In genomic region chr14:47367461-47367860, GRCm38 (mm10) we compare ENCODE assay signal across 8 mouse cellular contexts. TPM values are rescaled to one million over a fixed set of nuclear protein-coding genes. Genes with fewer than 3 reads are reported as not detected.
A peak's percentile ranks its signal among the peaks of the same experiment; 100 is the strongest.
DNase-seq lines count a peak whose midpoint lies in the region; ATAC-seq and TF ChIP-seq lines count a peak whose summit lies in the region.

Lgals3 (plus strand) TSS chr14:47367751.

- peaks cover 7% of the 10 kb centered on the region; the same call in 1 of the 2 replicates for H3K27me3 ChIP-seq in forebrain, embryonic 15.5 days
- H3K27me3 ChIP-seq in intestine, postnatal 0 days (replicated peaks; ENCODE audit: control insufficient read depth, insufficient read depth, low read length): no peaks in the 10 kb centered on the region

- no peaks in the 10 kb centered on the region for H3K36me3 ChIP-seq in forebrain, embryonic 15.5 days
- H3K36me3 ChIP-seq in intestine, postnatal 0 days (ENCODE audit: control insufficient read depth, insufficient read depth): no peaks in the 10 kb centered on the region

- H3K27ac ChIP-seq in forebrain, embryonic 15.5 days (replicated peaks): peak within 1 kb of the TSS; percentile 42
- H3K27ac ChIP-seq in intestine, postnatal 0 days (ENCODE audit: low read depth, low read length): peak within 1 kb of the TSS; percentile 70

- intact Hi-C loops in left cerebral cortex, postnatal 14 days (cut with DNase I): no loop called here

- 0 out of 2 replicates have a peak, but pooled peaks have one; percentile 42 for ATAC-seq in cerebellum, adult (ENCODE audit: insufficient number of reproducible peaks, low FRiP score, low TSS enrichment)
- ATAC-seq in forebrain, embryonic 15.5 days (replicated peaks): peak; percentile 91
- ATAC-seq in intestine, postnatal 0 days: no peak
- ATAC-seq in megakaryocyte progenitor cell, adult 5-6 weeks (replicated peaks; ENCODE audit: poor library complexity): peak; percentile 26; the same call in 1 of the 2 replicates

- H3K9me3 ChIP-seq in forebrain, embryonic 15.5 days: no peaks in the 10 kb centered on the region
- no peaks in the 10 kb centered on the region for H3K9me3 ChIP-seq in intestine, postnatal 0 days (ENCODE audit: control insufficient read depth)

- WGBS in forebrain, embryonic 15.5 days: 35% methylated on average over 9 of the region's 9 CpGs
- 32% methylated on average over 9 of the region's 9 CpGs for WGBS in intestine, postnatal 0 days

- no peak for DNase-seq in cerebellum, adult 11-12 months
- DNase-seq in adrenal gland, postnatal 36 days: peak; percentile 32 to 33
- DNase-seq in left cerebral cortex, postnatal 14 days (ENCODE audit: low spot score in 2 of 2): peak; percentile 65 to 87
- peak; percentile 44 for DNase-seq in right cerebral cortex, postnatal 4 days

- peak within 1 kb of the TSS; percentile 12 for H3K4me2 ChIP-seq in forebrain, embryonic 15.5 days (replicated peaks)
- H3K4me2 ChIP-seq in intestine, postnatal 0 days (replicated peaks; ENCODE audit: low read depth): peak within 1 kb of the TSS; percentile 17; the same call in 1 of the 2 replicates

- no peak for TF ChIP-seq CTCF in intestine, postnatal 0 days (IDR thresholded peaks at IDR 0.05; ENCODE audit: low read depth)

- peaks cover 31% of the 10 kb centered on the region for H3K4me1 ChIP-seq in forebrain, embryonic 15.5 days
- peaks cover 13% of the 10 kb centered on the region; the same call in 1 of the 2 replicates for H3K4me1 ChIP-seq in intestine, postnatal 0 days (replicated peaks; ENCODE audit: control insufficient read depth, insufficient read depth, low read length)

- no peak within 1 kb of the TSS for H3K9ac ChIP-seq in forebrain, embryonic 15.5 days (replicated peaks)
- no peak within 1 kb of the TSS for H3K9ac ChIP-seq in intestine, postnatal 0 days (ENCODE audit: low read depth, low read length)

- H3K4me3 ChIP-seq in forebrain, embryonic 15.5 days: no peak within 1 kb of the TSS
- no peak within 1 kb of the TSS for H3K4me3 ChIP-seq in intestine, postnatal 0 days (ENCODE audit: low read depth, low read length)

RNA-seq across cellular contexts. Expression of gene Lgals3, which starts in this region (rescaled TPM):
- total RNA-seq in adrenal gland, postnatal 36 days (2021): 10 to 100 TPM in 1 of 2 experiments, 1 to 10 TPM in 1; 9.5 to 16.2 TPM
- 1.8 and 2.6 TPM in 2 replicates for polyA plus RNA-seq in forebrain, embryonic 15.5 days (2015; fragmentation: Nextera tagmentation; extraction: Ambion mirVana)
- polyA plus RNA-seq in intestine, postnatal 0 days (2015; fragmentation: Nextera tagmentation; extraction: Ambion mirVana): 207 and 273 TPM in 2 replicates
- total RNA-seq in left cerebral cortex, postnatal 14 days (2021): under 1 TPM; 0.34 to 0.75 TPM
- total RNA-seq in megakaryocyte progenitor cell, adult 5-6 weeks (2015): 26.1 and 43.8 TPM in 2 replicates
- total RNA-seq in megakaryocyte progenitor cell, adult 5-6 weeks (2017): 4.8 and 12.0 TPM in 2 replicates

Comparison
In these comparisons a context has a peak if more than half of its experiments do, and no peak if none do; other contexts are left out.
1. RNA of gene Lgals3 (polyA plus RNA-seq): 207 to 273 TPM in intestine, postnatal 0 days; 1.8 to 2.6 TPM in forebrain, embryonic 15.5 days; every median in the first group is over 10 times any median in the second.
2. Peak in DNase-seq in left cerebral cortex, postnatal 14 days; RNA of the gene not detected or under 1 TPM.